Mouse (Mus musculus) liver, adult 2 months (tissue): ENCODE results near the gene Ttll6. TPM values are rescaled to one million over a fixed set of nuclear protein-coding genes. Genes with fewer than 3 reads are reported as not detected.

Experiments
- DNase-seq: peaks from one replicate; pipeline ENCODE4 v3.0.0-alpha.2; 2011; ENCODE audit warnings: low read depth, low spot score; ENCODE audit errors: extremely low read depth
- H3K27ac ChIP-seq: fragments of 200-500 bp; replicated peaks from 2 replicates; pipeline ENCODE4 v1.5.1; 2012; ENCODE audit warnings: low read depth, mild to moderate bottlenecking, control low read depth, inconsistent platforms, low read length; ENCODE audit not compliant: insufficient read depth
- H3K27me3 ChIP-seq: fragments of 200-500 bp; 2 replicates; pipeline ENCODE4 v1.6.1; 2012; ENCODE audit warnings: mild to moderate bottlenecking, moderate library complexity, low read length, inconsistent platforms; ENCODE audit not compliant: control insufficient read depth, insufficient read depth
- H3K36me3 ChIP-seq: fragments of 200-500 bp; 2 replicates; pipeline ENCODE4 v1.6.1; 2012; ENCODE audit warnings: low read length, inconsistent platforms; ENCODE audit not compliant: control insufficient read depth, insufficient read depth
- H3K4me1 ChIP-seq: fragments of 200-500 bp; 2 replicates; pipeline ENCODE4 v1.6.1; 2011; ENCODE audit warnings: low read length; ENCODE audit not compliant: control insufficient read depth, insufficient read depth
- H3K4me3 ChIP-seq: fragments of 200-500 bp; 2 replicates; pipeline ENCODE4 v1.5.1; 2011; ENCODE audit warnings: low read depth, mild to moderate bottlenecking, control low read depth, low read length, moderate library complexity; ENCODE audit not compliant: insufficient read depth
- H3K79me2 ChIP-seq: fragments of 200-500 bp; 2 replicates; pipeline ENCODE4 v1.6.1; 2012; ENCODE audit warnings: inconsistent platforms, mild to moderate bottlenecking, low read length, moderate library complexity; ENCODE audit not compliant: control insufficient read depth, insufficient read depth
- H3K9ac ChIP-seq: fragments of 200-500 bp; 2 replicates; pipeline ENCODE4 v1.6.1; 2012; ENCODE audit warnings: low read depth, mild to moderate bottlenecking, control low read depth, inconsistent platforms, low read length
- CTCF ChIP-seq: fragments of 200-500 bp; IDR thresholded peaks from 2 replicates; pipeline ENCODE4 v1.5.1; 2011; ENCODE audit warnings: low read depth, low read length, control low read depth
- POLR2A ChIP-seq: fragments of 200-500 bp; IDR thresholded peaks from 2 replicates; pipeline ENCODE4 v1.6.1; 2011; ENCODE audit warnings: low read length, control low read depth; ENCODE audit not compliant: insufficient read depth; ENCODE audit errors: extremely low read depth
- WGBS: fragments of 180-500 bp; shearing (Covaris S2); methylation state at CpG from one replicate; pipeline ENCODE4 v1.1.7; 2018; 5-methylcytosine and 5-hydroxymethylcytosine counted together
- polyA plus RNA-seq: library from polyadenylated mRNA; depleted of rRNA; stranded (reverse); fragments of >200 nt; gene quantifications from 2 replicates; pipeline ENCODE4 v1.2.3, GENCODE M21; 2012
- total RNA-seq: library from RNA; depleted of rRNA; stranded (reverse); fragments of >200 nt; gene quantifications from 2 replicates; pipeline ENCODE4 v1.2.3, GENCODE M21; 2014

Gene Ttll6
- total and polyA plus RNA-seq, 2 experiments: not detected

GRCm38 (mm10) chr11:96175951-96176530 lies 42.5 kb downstream of the Ttll6 start:
- H3K9ac ChIP-seq: no peak overlapping the region
- no peaks in the 10 kb centered on the region for H3K4me1 ChIP-seq
- no peaks in the 10 kb centered on the region for H3K79me2 ChIP-seq
- no peaks in the 10 kb centered on the region for H3K36me3 ChIP-seq
- 11% methylated on average over 9 of the region's 9 CpGs for WGBS
- TF ChIP-seq CTCF (no peak), POLR2A (no peak)
- no peak overlapping the region for H3K4me3 ChIP-seq
- H3K27me3 ChIP-seq: peaks cover 32% of the 10 kb centered on the region
- no peak overlapping the region for H3K27ac ChIP-seq
- no peak for DNase-seq

- Histone ChIP-seq H3K4me1 (no peaks in the 10 kb centered on the region), H3K4me3 (no peak overlapping the region), H3K36me3 (no peaks in the 10 kb centered on the region), H3K27ac (no peak overlapping the region), H3K79me2 (no peaks in the 10 kb centered on the region), H3K9ac (no peak overlapping the region), H3K27me3 (peaks cover 38% of the 10 kb centered on the region)
- DNase-seq: no peak
- TF ChIP-seq CTCF (no peak), POLR2A (no peak)
- 4% methylated on average over 10 of the region's 10 CpGs for WGBS
Measured at GRCm38 (mm10) chr11:96176841-96177240, 43.3 kb downstream of the Ttll6 start.

- 3% methylated on average over 27 of the region's 27 CpGs for WGBS
- H3K4me1 ChIP-seq: no peaks in the 10 kb centered on the region
- H3K9ac ChIP-seq: no peak overlapping the region
- H3K79me2 ChIP-seq: no peaks in the 10 kb centered on the region
- TF ChIP-seq POLR2A: no peak
- no peak for TF ChIP-seq CTCF
- no peak overlapping the region for H3K27ac ChIP-seq
- H3K27me3 ChIP-seq: peaks cover 39% of the 10 kb centered on the region
- no peaks in the 10 kb centered on the region for H3K36me3 ChIP-seq
- H3K4me3 ChIP-seq: no peak overlapping the region
- DNase-seq: no peak
Measured at GRCm38 (mm10) chr11:96177546-96178174, 44.1 kb downstream of the Ttll6 start.

GRCm38 (mm10) chr11:96178356-96178755 lies 44.8 kb downstream of the Ttll6 start:
- DNase-seq: no peak
- H3K4me1 ChIP-seq: no peaks in the 10 kb centered on the region
- peaks cover 32% of the 10 kb centered on the region for H3K27me3 ChIP-seq
- H3K79me2 ChIP-seq: no peaks in the 10 kb centered on the region
- no peak overlapping the region for H3K4me3 ChIP-seq
- 5% methylated on average over 8 of the region's 8 CpGs for WGBS
- no peaks in the 10 kb centered on the region for H3K36me3 ChIP-seq
- TF ChIP-seq CTCF: no peak
- TF ChIP-seq POLR2A: no peak
- no peak overlapping the region for H3K27ac ChIP-seq
- H3K9ac ChIP-seq: no peak overlapping the region

- no peak for DNase-seq
- H3K27me3 ChIP-seq: peaks cover 28% of the 10 kb centered on the region
- H3K27ac ChIP-seq: no peak overlapping the region
- WGBS: 3% methylated on average over 6 of the region's 6 CpGs
- H3K4me3 ChIP-seq: no peak overlapping the region
- H3K4me1 ChIP-seq: no peaks in the 10 kb centered on the region
- H3K9ac ChIP-seq: no peak overlapping the region
- no peaks in the 10 kb centered on the region for H3K79me2 ChIP-seq
- H3K36me3 ChIP-seq: no peaks in the 10 kb centered on the region
- TF ChIP-seq POLR2A (no peak), CTCF (no peak)
Measured at GRCm38 (mm10) chr11:96178911-96179503, 45.4 kb downstream of the Ttll6 start.

GRCm38 (mm10) chr11:96181061-96181460 lies 47.5 kb downstream of the Ttll6 start:
- Histone ChIP-seq H3K27ac (no peak overlapping the region), H3K36me3 (no peaks in the 10 kb centered on the region), H3K9ac (no peak overlapping the region), H3K4me3 (no peak overlapping the region), H3K27me3 (peaks cover 25% of the 10 kb centered on the region), H3K79me2 (no peaks in the 10 kb centered on the region), H3K4me1 (no peaks in the 10 kb centered on the region)
- WGBS: 29% methylated on average over 4 of the region's 4 CpGs
- DNase-seq: no peak
- TF ChIP-seq CTCF: no peak
- TF ChIP-seq POLR2A: no peak
